Mouse (Mus musculus) lung, adult 2 months (tissue): Measurements from ENCODE around the gene Fut11.

Experiments used
- CTCF ChIP-seq: fragments of 200-500 bp; IDR thresholded peaks from 2 replicates; pipeline ENCODE4 v1.5.1; 2011; ENCODE audit warnings: mild to moderate bottlenecking, low read length, control low read depth; ENCODE audit not compliant: insufficient read depth
- POLR2A ChIP-seq: fragments of 200-500 bp; IDR thresholded peaks from 2 replicates; pipeline ENCODE4 v1.6.1; 2011; ENCODE audit warnings: low read depth, mild to moderate bottlenecking, control low read depth, low read length, borderline replicate concordance; ENCODE audit errors: extremely low read depth

- TF ChIP-seq CTCF = no peak
- no peak for TF ChIP-seq POLR2A
Observed at GRCm38 (mm10) chr14:20749494-20750051, 54.8 kb downstream of the Fut11 start.
